Mouse (Mus musculus): ENCODE results near the gene Adamts9. TPM values are rescaled to one million over a fixed set of nuclear protein-coding genes. Genes with fewer than 3 reads are reported as not detected.
A peak's percentile ranks its signal among the peaks of the same experiment; 100 is the strongest.

Gene Adamts9
- polyA plus RNA-seq, 1 experiment from 2014 or later = 6.4 TPM

GRCm38 (mm10) chr6:92981451-92982186 is 38.3 kb upstream of the Adamts9 start:
- 60% methylated on average over 7 of the region's 7 CpGs for WGBS
- Histone ChIP-seq H3K27me3 (replicated peaks; ENCODE audit: insufficient read depth, low read length) (no peaks in the 10 kb centered on the region), H3K9me3 (ENCODE audit: low read length) (no peaks in the 10 kb centered on the region), H3K27ac (ENCODE audit: low read length) (no peak overlapping the region), H3K4me2 (replicated peaks; ENCODE audit: low read depth, low read length) (no peak overlapping the region), H3K36me3 (ENCODE audit: insufficient read depth, low read length) (no peaks in the 10 kb centered on the region), H3K4me1 (ENCODE audit: insufficient read depth, low read depth, low read length) (no peaks in the 10 kb centered on the region), H3K4me3 (ENCODE audit: low read depth, low read length) (no peak overlapping the region), H3K9ac (replicated peaks; ENCODE audit: low read depth) (no peak overlapping the region)
- no peak for DNase-seq (ENCODE audit: low spot score)
- ATAC-seq = no peak
- TF ChIP-seq EP300 (IDR thresholded peaks at IDR 0.05) (no peak), CTCF (IDR thresholded peaks at IDR 0.05) (no peak)

GRCm38 (mm10) chr6:92973340-92973739 is 30.0 kb upstream of the Adamts9 start:
- TF ChIP-seq EP300 (IDR thresholded peaks at IDR 0.05) (no peak), CTCF (IDR thresholded peaks at IDR 0.05) (no peak)
- Histone ChIP-seq H3K9me3 (ENCODE audit: low read length) (no peaks in the 10 kb centered on the region), H3K27me3 (replicated peaks; ENCODE audit: insufficient read depth, low read length) (no peaks in the 10 kb centered on the region), H3K4me3 (ENCODE audit: low read depth, low read length) (no peak overlapping the region), H3K36me3 (ENCODE audit: insufficient read depth, low read length) (no peaks in the 10 kb centered on the region), H3K4me2 (replicated peaks; ENCODE audit: low read depth, low read length) (no peak overlapping the region), H3K27ac (ENCODE audit: low read length) (no peak overlapping the region), H3K4me1 (ENCODE audit: insufficient read depth, low read depth, low read length) (0 out of 2 replicates have a peak, but pooled peaks cover 6% of the 10 kb centered on the region), H3K9ac (replicated peaks; ENCODE audit: low read depth) (no peak overlapping the region)
- DNase-seq (ENCODE audit: low spot score) (no peak), ATAC-seq (no peak)
- 83% methylated on average over 3 of the region's 3 CpGs for WGBS

GRCm38 (mm10) chr6:92968718-92969117 is 25.4 kb upstream of the Adamts9 start:
- H3K9ac ChIP-seq (replicated peaks; ENCODE audit: low read depth) = no peak overlapping the region
- no peak for DNase-seq (ENCODE audit: low spot score)
- H3K27ac ChIP-seq (ENCODE audit: low read length) = no peak overlapping the region
- H3K27me3 ChIP-seq (replicated peaks; ENCODE audit: insufficient read depth, low read length) = no peaks in the 10 kb centered on the region
- no peak for TF ChIP-seq CTCF (IDR thresholded peaks at IDR 0.05)
- TF ChIP-seq EP300 (IDR thresholded peaks at IDR 0.05) = no peak
- no peak overlapping the region for H3K4me3 ChIP-seq (ENCODE audit: low read depth, low read length)
- H3K36me3 ChIP-seq (ENCODE audit: insufficient read depth, low read length) = no peaks in the 10 kb centered on the region
- no peak for ATAC-seq
- no peak overlapping the region for H3K4me2 ChIP-seq (replicated peaks; ENCODE audit: low read depth, low read length)
- 0 out of 2 replicates have a peak, but pooled peaks cover 6% of the 10 kb centered on the region for H3K4me1 ChIP-seq (ENCODE audit: insufficient read depth, low read depth, low read length)
- H3K9me3 ChIP-seq (ENCODE audit: low read length) = no peaks in the 10 kb centered on the region
- 68% methylated on average over 3 of the region's 3 CpGs for WGBS

GRCm38 (mm10) chr6:92968216-92968615 is 24.9 kb upstream of the Adamts9 start:
- H3K4me1 ChIP-seq (ENCODE audit: insufficient read depth, low read depth, low read length) = 0 out of 2 replicates have a peak, but pooled peaks cover 6% of the 10 kb centered on the region
- H3K9me3 ChIP-seq (ENCODE audit: low read length) = no peaks in the 10 kb centered on the region
- H3K27me3 ChIP-seq (replicated peaks; ENCODE audit: insufficient read depth, low read length) = no peaks in the 10 kb centered on the region
- ATAC-seq = peak; percentile 72
- no peak overlapping the region for H3K27ac ChIP-seq (ENCODE audit: low read length)
- no peak overlapping the region for H3K4me3 ChIP-seq (ENCODE audit: low read depth, low read length)
- no peak overlapping the region for H3K9ac ChIP-seq (replicated peaks; ENCODE audit: low read depth)
- DNase-seq (ENCODE audit: low spot score) = peak; percentile 84
- 22% methylated on average over 3 of the region's 3 CpGs for WGBS
- H3K4me2 ChIP-seq (replicated peaks; ENCODE audit: low read depth, low read length) = no peak overlapping the region
- H3K36me3 ChIP-seq (ENCODE audit: insufficient read depth, low read length) = no peaks in the 10 kb centered on the region
- TF ChIP-seq EP300 (IDR thresholded peaks at IDR 0.05) (peak; percentile 56), CTCF (IDR thresholded peaks at IDR 0.05) (no peak)

- no peak overlapping the region for H3K4me3 ChIP-seq (ENCODE audit: low read depth, low read length)
- H3K27ac ChIP-seq (ENCODE audit: low read length) = no peak overlapping the region
- H3K4me2 ChIP-seq (replicated peaks; ENCODE audit: low read depth, low read length) = no peak overlapping the region
- no peaks in the 10 kb centered on the region for H3K9me3 ChIP-seq (ENCODE audit: low read length)
- TF ChIP-seq EP300 (IDR thresholded peaks at IDR 0.05) (peak; percentile 38; the same call in 1 of the 2 replicates), CTCF (IDR thresholded peaks at IDR 0.05) (no peak)
- ATAC-seq = peak; percentile 30; the same call in 1 of the 2 replicates
- H3K27me3 ChIP-seq (replicated peaks; ENCODE audit: insufficient read depth, low read length) = no peaks in the 10 kb centered on the region
- H3K4me1 ChIP-seq (ENCODE audit: insufficient read depth, low read depth, low read length) = no peaks in the 10 kb centered on the region; the same call in 1 of the 2 replicates
- H3K9ac ChIP-seq (replicated peaks; ENCODE audit: low read depth) = no peak overlapping the region
- H3K36me3 ChIP-seq (ENCODE audit: insufficient read depth, low read length) = no peaks in the 10 kb centered on the region
- peak; percentile 58 for DNase-seq (ENCODE audit: low spot score)
- WGBS = 69% methylated on average over 3 of the region's 3 CpGs
Observed at GRCm38 (mm10) chr6:92962966-92963365, 19.7 kb upstream of the Adamts9 start.

- no peak for TF ChIP-seq EP300 (IDR thresholded peaks at IDR 0.05)
- TF ChIP-seq CTCF (IDR thresholded peaks at IDR 0.05) = no peak
- Histone ChIP-seq H3K4me1 (ENCODE audit: insufficient read depth, low read depth, low read length) (no peaks in the 10 kb centered on the region; the same call in 1 of the 2 replicates), H3K27me3 (replicated peaks; ENCODE audit: insufficient read depth, low read length) (no peaks in the 10 kb centered on the region), H3K4me3 (ENCODE audit: low read depth, low read length) (no peak overlapping the region), H3K4me2 (replicated peaks; ENCODE audit: low read depth, low read length) (no peak overlapping the region), H3K36me3 (ENCODE audit: insufficient read depth, low read length) (no peaks in the 10 kb centered on the region), H3K27ac (ENCODE audit: low read length) (no peak overlapping the region), H3K9ac (replicated peaks; ENCODE audit: low read depth) (no peak overlapping the region), H3K9me3 (ENCODE audit: low read length) (no peaks in the 10 kb centered on the region)
- DNase-seq (ENCODE audit: low spot score) (no peak), ATAC-seq (no peak)
- WGBS = 91% methylated on average over 6 of the region's 6 CpGs
Observed at GRCm38 (mm10) chr6:92960997-92961396, 17.7 kb upstream of the Adamts9 start.

Measured in lung, postnatal 0 days (tissue).